ENCODE assay signal across 27 mouse cellular contexts in genomic region chr6:85378629-85379028, GRCm38 (mm10). TPM values are rescaled to one million over a fixed set of nuclear protein-coding genes. Genes with fewer than 3 reads are reported as not detected.
DNase-seq lines count a peak whose midpoint lies in the region; ATAC-seq and TF ChIP-seq lines count a peak whose summit lies in the region.
"Had no signal": no experiment of that assay in that cellular context is flagged by ENCODE, and none has a peak within 500 bp of the region (broad histone marks: within the 10 kb centered on the region; RNA-seq: fewer than 3 reads in every experiment).

No protein-coding gene starts in this region.

- WGBS in kidney, embryonic 14.5 days, result 58% methylated on average over 7 of the region's 8 CpGs
- WGBS in hindbrain, embryonic 14.5 days, result 57% methylated on average over 8 of the region's 8 CpGs

- H3K9ac ChIP-seq in kidney, embryonic 14.5 days (ENCODE audit: low read depth, low read length), result no peak overlapping the region
- H3K9ac ChIP-seq in hindbrain, embryonic 14.5 days, result no peak overlapping the region
- H3K9ac ChIP-seq: embryonic facial prominence, embryonic 12.5 days; forebrain, embryonic 15.5 days; hindbrain, embryonic 13.5 days had no signal

- no peak for TF ChIP-seq CTCF in E14TG2a.4 (conservative IDR thresholded peaks at IDR 0.05; ENCODE audit: low read length)

- peaks cover 10% of the 10 kb centered on the region for H3K4me1 ChIP-seq in kidney, embryonic 14.5 days (ENCODE audit: control insufficient read depth, insufficient read depth, low read length)
- H3K4me1 ChIP-seq in E14TG2a.4 (replicated peaks; ENCODE audit: low read depth, low read length), result peaks cover 56% of the 10 kb centered on the region
- H3K4me1 ChIP-seq in hindbrain, embryonic 14.5 days (replicated peaks; ENCODE audit: control insufficient read depth, insufficient read depth, low read length), result peaks cover 4% of the 10 kb centered on the region

- peak; percentile 92 for DNase-seq in heart, adult 11 months
- DNase-seq in heart, postnatal 14 days, result no peak
- DNase-seq in kidney, adult 8-10 months, result no peak
- DNase-seq in R1 (ENCODE audit: low read depth, low spot score), result peak; percentile 26
- DNase-seq in hindbrain, embryonic 14.5 days (ENCODE audit: low spot score), result no peak
- no peak for DNase-seq in retina, embryonic 14.5 days (ENCODE audit: low spot score)
- DNase-seq: adrenal gland, postnatal 14 days; cerebellum, adult 18-20 months; cerebellum, adult 9-11 months; gastrocnemius, postnatal 36 days; heart, adult 18-20 months; heart, postnatal 10 days had no signal

- H3K4me3 ChIP-seq in kidney, embryonic 14.5 days (ENCODE audit: low read length), result no peak overlapping the region
- peak overlapping the region; percentile 67 for H3K4me3 ChIP-seq in E14TG2a.4 (replicated peaks; ENCODE audit: low read length)
- H3K4me3 ChIP-seq in hindbrain, embryonic 14.5 days (replicated peaks; ENCODE audit: low read length), result no peak overlapping the region
- H3K4me3 ChIP-seq: embryonic facial prominence, embryonic 12.5 days; forebrain, embryonic 15.5 days; heart, embryonic 10.5 days; hindbrain, embryonic 13.5 days had no signal

- peak overlapping the region; percentile 55; the same call in 1 of the 2 replicates for H3K27ac ChIP-seq in kidney, embryonic 14.5 days (ENCODE audit: low read depth, low read length)
- H3K27ac ChIP-seq in hindbrain, embryonic 14.5 days, result no peak overlapping the region
- H3K27ac ChIP-seq: embryonic facial prominence, embryonic 12.5 days; forebrain, embryonic 15.5 days; heart, embryonic 10.5 days; hindbrain, embryonic 13.5 days had no signal

- H3K4me2 ChIP-seq in kidney, embryonic 14.5 days (replicated peaks; ENCODE audit: low read depth, low read length), result no peak overlapping the region
- H3K4me2 ChIP-seq in hindbrain, embryonic 14.5 days (replicated peaks), result no peak overlapping the region
- H3K4me2 ChIP-seq: embryonic facial prominence, embryonic 12.5 days; forebrain, embryonic 15.5 days; hindbrain, embryonic 13.5 days had no signal

- no peaks in the 10 kb centered on the region for H3K9me3 ChIP-seq in kidney, embryonic 14.5 days (ENCODE audit: control insufficient read depth, low read length)
- H3K9me3 ChIP-seq in E14TG2a.4 (ENCODE audit: low read length), result peaks cover 9% of the 10 kb centered on the region
- no peaks in the 10 kb centered on the region for H3K9me3 ChIP-seq in hindbrain, embryonic 14.5 days (ENCODE audit: control insufficient read depth, low read length)
- H3K9me3 ChIP-seq: embryonic facial prominence, embryonic 12.5 days; forebrain, embryonic 15.5 days; G1E; heart, embryonic 10.5 days; hindbrain, embryonic 13.5 days had no signal

- H3K27me3 ChIP-seq in kidney, embryonic 14.5 days (ENCODE audit: control insufficient read depth, insufficient read depth, low read length), result no peaks in the 10 kb centered on the region
- peaks cover 12% of the 10 kb centered on the region for H3K27me3 ChIP-seq in E14TG2a.4 (ENCODE audit: insufficient read depth, low read length)
- no peaks in the 10 kb centered on the region for H3K27me3 ChIP-seq in hindbrain, embryonic 14.5 days (ENCODE audit: control insufficient read depth, insufficient read depth, low read length)
- H3K27me3 ChIP-seq: embryonic facial prominence, embryonic 12.5 days; forebrain, embryonic 15.5 days had no signal

- no peaks in the 10 kb centered on the region for H3K36me3 ChIP-seq in kidney, embryonic 14.5 days (ENCODE audit: control insufficient read depth, insufficient read depth, low read length)
- H3K36me3 ChIP-seq in E14TG2a.4 (ENCODE audit: insufficient read depth, low read length), result no peaks in the 10 kb centered on the region
- H3K36me3 ChIP-seq in hindbrain, embryonic 14.5 days (replicated peaks; ENCODE audit: control insufficient read depth, insufficient read depth), result no peaks in the 10 kb centered on the region
- H3K36me3 ChIP-seq: embryonic facial prominence, embryonic 12.5 days; forebrain, embryonic 15.5 days; G1E; heart, embryonic 10.5 days; hindbrain, embryonic 13.5 days had no signal

- no peak for ATAC-seq in kidney, embryonic 14.5 days (ENCODE audit: low FRiP score, low TSS enrichment)
- ATAC-seq in hindbrain, embryonic 14.5 days (ENCODE audit: low FRiP score), result no peak
- ATAC-seq: activated CD4-positive, CD25-positive, alpha-beta regulatory T cell, adult 4 months; forebrain, embryonic 15.5 days had no signal

- intact Hi-C loops in heart, postnatal 14 days (cut with DNase I), result no loop called here

RNA-seq across cellular contexts. Expression of gene Rab11fip5, which starts 4.2 kb away (rescaled TPM):
- 10 to 100 TPM; 53.9 to 54.0 TPM for total RNA-seq in heart, postnatal 14 days (2021)
- 7.7 and 9.0 TPM in 2 replicates for polyA plus RNA-seq in kidney, embryonic 14.5 days (2014; fragmentation: Nextera tagmentation; extraction: Ambion mirVana)
- 21.3 and 24.6 TPM in 2 replicates for polyA plus RNA-seq in hindbrain, embryonic 14.5 days (2014; fragmentation: Nextera tagmentation; extraction: Ambion mirVana)
- polyA plus RNA-seq: G1E had no signal

RNA-seq across cellular contexts. Expression of gene Noto, which starts 45.1 kb away (rescaled TPM):
- total RNA-seq in heart, postnatal 14 days (2021), result not detected
- polyA plus RNA-seq in kidney, embryonic 14.5 days (2014; fragmentation: Nextera tagmentation; extraction: Ambion mirVana), result not detected in 2 replicates
- not detected in 2 replicates for polyA plus RNA-seq in hindbrain, embryonic 14.5 days (2014; fragmentation: Nextera tagmentation; extraction: Ambion mirVana)
- total RNA-seq: adrenal gland, adult 18-20 months; adrenal gland, postnatal 14 days; common myeloid progenitor, adult 5-6 weeks; gastrocnemius, adult 8-10 months; gastrocnemius, postnatal 36 days; heart, adult 18-20 months; heart, postnatal 10 days; hematopoietic stem cell, adult 5-6 weeks had no signal
- polyA plus RNA-seq: activated CD4-positive, CD25-positive, alpha-beta regulatory T cell, adult 4 months; C2C12; embryonic facial prominence, embryonic 12.5 days; forebrain, embryonic 11.5 days; forebrain, embryonic 15.5 days; G1E; heart, embryonic 10.5 days; heart, embryonic 14.5 days; hindbrain, embryonic 13.5 days had no signal

RNA-seq across cellular contexts. Expression of gene Sfxn5, which starts 45.4 kb away (rescaled TPM):
- 1 to 10 TPM; 3.9 to 5.7 TPM for total RNA-seq in heart, postnatal 14 days (2021)
- polyA plus RNA-seq in kidney, embryonic 14.5 days (2014; fragmentation: Nextera tagmentation; extraction: Ambion mirVana), result 9.3 and 11.9 TPM in 2 replicates
- 27.8 and 30.4 TPM in 2 replicates for polyA plus RNA-seq in hindbrain, embryonic 14.5 days (2014; fragmentation: Nextera tagmentation; extraction: Ambion mirVana)

RNA-seq across cellular contexts. Expression of gene Smyd5, which starts 53.2 kb away (rescaled TPM):
- 1 to 10 TPM; 5.1 to 6.6 TPM for total RNA-seq in heart, postnatal 14 days (2021)
- 54.8 and 68.4 TPM in 2 replicates for polyA plus RNA-seq in kidney, embryonic 14.5 days (2014; fragmentation: Nextera tagmentation; extraction: Ambion mirVana)
- polyA plus RNA-seq in hindbrain, embryonic 14.5 days (2014; fragmentation: Nextera tagmentation; extraction: Ambion mirVana), result 58.8 and 62.9 TPM in 2 replicates

Comparison
In these comparisons a context has a peak if more than half of its experiments do, and no peak if none do; other contexts are left out.
1. DNase-seq: peak in heart, adult 11 months (single experiment) and R1 (single experiment); none in heart, postnatal 14 days (0 of 2), kidney, adult 8-10 months (0 of 2), hindbrain, embryonic 14.5 days (single experiment) and retina, embryonic 14.5 days (single experiment).